Mouse (Mus musculus) lung, adult 10 weeks (tissue): ENCODE measurements around the gene Triml2. TPM values are rescaled to one million over a fixed set of nuclear protein-coding genes. Genes with fewer than 3 reads are reported as not detected.

Experiments used
- polyA plus RNA-seq: library from polyadenylated mRNA; stranded (reverse); fragments of 350-450 nt; fragmentation: Illumina TruSeq; extraction: RNeasy Lipid Tissue Mini Kit (QIAGEN cat#74804); gene quantifications from one replicate; pipeline ENCODE4 v1.2.3, GENCODE M21; 2014; ENCODE audit warnings: low read depth, low replicate concordance; ENCODE audit not compliant: insufficient read depth

The Triml2 gene
- polyA plus RNA-seq: not detected

GRCm38 (mm10) chr8:43180054-43180690, at the start of gene Triml2:
Gene Triml2, plus strand, starts transcription at chr8:43180541.

DNA sequence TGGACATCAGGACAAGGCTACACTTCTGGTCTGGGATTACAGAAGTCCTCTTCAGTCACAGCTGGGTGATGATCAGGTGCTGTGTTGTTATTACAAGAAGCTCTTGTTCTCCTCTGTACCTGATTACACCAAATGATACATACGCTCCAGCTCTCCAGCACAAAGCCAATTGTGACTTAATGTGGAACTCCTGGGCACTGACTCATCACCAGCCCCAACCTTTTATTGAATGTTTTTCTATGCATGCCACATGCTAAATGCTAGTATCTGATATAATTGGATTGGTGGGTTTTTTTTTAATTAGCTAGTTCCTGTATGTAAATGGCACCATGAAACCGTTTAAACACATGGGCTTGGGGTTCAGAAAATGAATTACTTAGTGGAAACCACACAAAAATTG, 39.0 kb upstream of the Triml2 start, which contains the start of gene Triml1:
Gene Triml1, minus strand, starts transcription at position 101 of the 400 bp plus-strand sequence.

Other genes with a start within 250 kb of the Triml2 start
- gene Triml1, start 39.1 kb upstream of the Triml2 start, polyA plus RNA-seq: not detected
- not detected for gene Zfp42, start 126.4 kb downstream of the Triml2 start, polyA plus RNA-seq